Mouse (Mus musculus): ENCODE results near the gene 9430038I01Rik. TPM values are rescaled to one million over a fixed set of nuclear protein-coding genes. Genes with fewer than 3 reads are reported as not detected.
"Not testable (repeated sequence)": the region's sequence is repeated elsewhere in the genome, so short reads cannot be mapped to it uniquely, and the experiment has no call there.

9430038I01Rik gene
- 22.2 and 24.9 TPM in 2 replicates for polyA plus RNA-seq (2016; fragmentation: Nextera tagmentation; extraction: Ambion mirVana)

- WGBS = under 1% methylated on average over 63 of the region's 63 CpGs
- Histone ChIP-seq H3K27me3 (ENCODE audit: low read depth, poor library complexity, severe bottlenecking) (no peaks in the 10 kb centered on the region), H3K4me3 (peak within 1 kb of the TSS; percentile 83), H3K36me3 (no peaks in the 10 kb centered on the region), H3K4me1 (peaks cover 6% of the 10 kb centered on the region; the same call in 1 of the 2 replicates), H3K27ac (peak within 1 kb of the TSS; percentile 97), H3K9me3 (replicated peaks) (no peaks in the 10 kb centered on the region)
- DNase-seq (ENCODE audit: low spot score) = peak; percentile 98
Observed at GRCm38 (mm10) chr7:137410337-137411197, at the start of gene 9430038I01Rik. Gene 9430038I01Rik, minus strand, starts transcription at chr7:137410762.

- H3K4me1 ChIP-seq = 0 out of 2 replicates have a peak, but pooled peaks cover 2% of the 10 kb centered on the region
- H3K4me3 ChIP-seq = no peak overlapping the region
- no peaks in the 10 kb centered on the region for H3K9me3 ChIP-seq (replicated peaks)
- H3K27me3 ChIP-seq (ENCODE audit: low read depth, poor library complexity, severe bottlenecking) = no peaks in the 10 kb centered on the region
- WGBS = 96% methylated on average over 12 of the region's 12 CpGs
- no peak overlapping the region for H3K27ac ChIP-seq
- DNase-seq (ENCODE audit: low spot score) = no peak
- H3K36me3 ChIP-seq = peaks cover 84% of the 10 kb centered on the region
Observed at GRCm38 (mm10) chr7:137445321-137445720, 34.8 kb upstream of the 9430038I01Rik start.

GRCm38 (mm10) chr7:137442951-137443350, 32.4 kb upstream of the 9430038I01Rik start:
- Histone ChIP-seq H3K36me3 (peaks cover 60% of the 10 kb centered on the region), H3K9me3 (replicated peaks) (no peaks in the 10 kb centered on the region), H3K27ac (no peak overlapping the region), H3K4me3 (no peak overlapping the region), H3K4me1 (peaks cover 8% of the 10 kb centered on the region), H3K27me3 (ENCODE audit: low read depth, poor library complexity, severe bottlenecking) (no peaks in the 10 kb centered on the region)
- 98% methylated on average over 4 of the region's 4 CpGs for WGBS
- DNase-seq (ENCODE audit: low spot score) = no peak

- not testable (repeated sequence) for DNase-seq (ENCODE audit: low spot score); H3K9me3 ChIP-seq (replicated peaks); H3K27ac ChIP-seq; H3K27me3 ChIP-seq (ENCODE audit: low read depth, poor library complexity, severe bottlenecking)
- WGBS = 87% methylated on average over 7 of the region's 7 CpGs
- Histone ChIP-seq H3K4me1 (peaks cover 17% of the 10 kb centered on the region), H3K36me3 (peaks cover 22% of the 10 kb centered on the region), H3K4me3 (peak overlapping the region; percentile 97)
Observed at GRCm38 (mm10) chr7:137438962-137439361, 28.4 kb upstream of the 9430038I01Rik start.

- H3K36me3 ChIP-seq = peaks cover 18% of the 10 kb centered on the region
- peak overlapping the region; percentile 95 for H3K27ac ChIP-seq
- WGBS = 9% methylated on average over 7 of the region's 7 CpGs
- peak overlapping the region; percentile 97 for H3K4me3 ChIP-seq
- no peak for DNase-seq (ENCODE audit: low spot score)
- no peaks in the 10 kb centered on the region for H3K27me3 ChIP-seq (ENCODE audit: low read depth, poor library complexity, severe bottlenecking)
- peaks cover 17% of the 10 kb centered on the region for H3K4me1 ChIP-seq
- no peaks in the 10 kb centered on the region for H3K9me3 ChIP-seq (replicated peaks)
Observed at GRCm38 (mm10) chr7:137438179-137438550, 27.6 kb upstream of the 9430038I01Rik start.

- no peaks in the 10 kb centered on the region for H3K9me3 ChIP-seq (replicated peaks)
- DNase-seq (ENCODE audit: low spot score) = peak; percentile 93
- WGBS = 1% methylated on average over 69 of the region's 69 CpGs
- peak within 1 kb of the TSS; percentile 95 for H3K27ac ChIP-seq
- no peaks in the 10 kb centered on the region for H3K27me3 ChIP-seq (ENCODE audit: low read depth, poor library complexity, severe bottlenecking)
- H3K4me3 ChIP-seq = peak within 1 kb of the TSS; percentile 97
- H3K4me1 ChIP-seq = peaks cover 21% of the 10 kb centered on the region
- peaks cover 12% of the 10 kb centered on the region for H3K36me3 ChIP-seq
Observed at GRCm38 (mm10) chr7:137437440-137438178, 27.0 kb upstream of the 9430038I01Rik start, which contains the start of gene Glrx3. Gene Glrx3, plus strand, starts transcription at chr7:137437614.

- Histone ChIP-seq H3K9me3 (replicated peaks) (no peaks in the 10 kb centered on the region), H3K27ac (peak overlapping the region; percentile 95; the same call in 1 of the 2 replicates), H3K27me3 (ENCODE audit: low read depth, poor library complexity, severe bottlenecking) (no peaks in the 10 kb centered on the region), H3K4me3 (peak overlapping the region; percentile 97; the same call in 1 of the 2 replicates), H3K36me3 (peaks cover 7% of the 10 kb centered on the region), H3K4me1 (peaks cover 28% of the 10 kb centered on the region)
- no peak for DNase-seq (ENCODE audit: low spot score)
- 81% methylated on average over 6 of the region's 6 CpGs for WGBS
Observed at GRCm38 (mm10) chr7:137436901-137437300, 26.3 kb upstream of the 9430038I01Rik start.

- DNase-seq (ENCODE audit: low spot score) = no peak
- no peak overlapping the region for H3K4me3 ChIP-seq
- H3K4me1 ChIP-seq = peaks cover 24% of the 10 kb centered on the region
- H3K36me3 ChIP-seq = no peaks in the 10 kb centered on the region
- 55% methylated on average over 13 of the region's 13 CpGs for WGBS
- no peaks in the 10 kb centered on the region for H3K27me3 ChIP-seq (ENCODE audit: low read depth, poor library complexity, severe bottlenecking)
- H3K27ac ChIP-seq = no peak overlapping the region
- H3K9me3 ChIP-seq (replicated peaks) = no peaks in the 10 kb centered on the region
Observed at GRCm38 (mm10) chr7:137431769-137432603, 21.4 kb upstream of the 9430038I01Rik start.

GRCm38 (mm10) chr7:137426693-137427092, 16.1 kb upstream of the 9430038I01Rik start:
- H3K4me3 ChIP-seq = no peak overlapping the region
- H3K36me3 ChIP-seq = no peaks in the 10 kb centered on the region
- WGBS = 66% methylated on average over 4 of the region's 4 CpGs
- no peaks in the 10 kb centered on the region for H3K9me3 ChIP-seq (replicated peaks)
- peaks cover 17% of the 10 kb centered on the region for H3K4me1 ChIP-seq
- no peaks in the 10 kb centered on the region for H3K27me3 ChIP-seq (ENCODE audit: low read depth, poor library complexity, severe bottlenecking)
- DNase-seq (ENCODE audit: low spot score) = no peak
- H3K27ac ChIP-seq = no peak overlapping the region

GRCm38 (mm10) chr7:137421236-137421635, 10.7 kb upstream of the 9430038I01Rik start:
- H3K27ac ChIP-seq = no peak overlapping the region
- H3K27me3 ChIP-seq (ENCODE audit: low read depth, poor library complexity, severe bottlenecking) = no peaks in the 10 kb centered on the region
- H3K4me3 ChIP-seq = no peak overlapping the region
- peaks cover 10% of the 10 kb centered on the region; the same call in 1 of the 2 replicates for H3K4me1 ChIP-seq
- H3K9me3 ChIP-seq (replicated peaks) = no peaks in the 10 kb centered on the region
- WGBS = 95% methylated on average over 4 of the region's 4 CpGs
- no peaks in the 10 kb centered on the region for H3K36me3 ChIP-seq
- DNase-seq (ENCODE audit: low spot score) = no peak

GRCm38 (mm10) chr7:137420550-137420949, 10.0 kb upstream of the 9430038I01Rik start:
- H3K36me3 ChIP-seq = no peaks in the 10 kb centered on the region
- no peaks in the 10 kb centered on the region for H3K9me3 ChIP-seq (replicated peaks)
- no peak for DNase-seq (ENCODE audit: low spot score)
- WGBS = 92% methylated on average over 2 of the region's 2 CpGs
- H3K4me3 ChIP-seq = no peak overlapping the region
- H3K4me1 ChIP-seq = peaks cover 10% of the 10 kb centered on the region; the same call in 1 of the 2 replicates
- no peaks in the 10 kb centered on the region for H3K27me3 ChIP-seq (ENCODE audit: low read depth, poor library complexity, severe bottlenecking)
- H3K27ac ChIP-seq = no peak overlapping the region

GRCm38 (mm10) chr7:137414710-137415109, 4.1 kb upstream of the 9430038I01Rik start:
- Histone ChIP-seq H3K27ac (no peak overlapping the region), H3K36me3 (no peaks in the 10 kb centered on the region), H3K4me1 (peaks cover 6% of the 10 kb centered on the region; the same call in 1 of the 2 replicates), H3K9me3 (replicated peaks) (no peaks in the 10 kb centered on the region), H3K27me3 (ENCODE audit: low read depth, poor library complexity, severe bottlenecking) (no peaks in the 10 kb centered on the region), H3K4me3 (no peak overlapping the region)
- no peak for DNase-seq (ENCODE audit: low spot score)
- 90% methylated on average over 8 of the region's 8 CpGs for WGBS
